In genomic region chr17:3467636-3468324, GRCm38 (mm10) we compare ENCODE assay signal across 22 mouse cellular contexts.
A peak's percentile ranks its signal among the peaks of the same experiment; 100 is the strongest.
DNase-seq lines count a peak whose midpoint lies in the region; ATAC-seq and TF ChIP-seq lines count a peak whose summit lies in the region.
"Had no signal": no experiment of that assay in that cellular context is flagged by ENCODE, and none has a peak within 500 bp of the region (broad histone marks: within the 10 kb centered on the region; RNA-seq: fewer than 3 reads in every experiment).

No protein-coding gene starts in this region.

- TF ChIP-seq POLR2A in brain, embryonic 14.5 days (IDR thresholded peaks at IDR 0.05; ENCODE audit: borderline replicate concordance, extremely low read depth, insufficient read depth, insufficient read length, poor library complexity, severe bottlenecking), result no peak
- TF ChIP-seq POLR2A in embryonic fibroblast, embryonic 13.5 days (IDR thresholded peaks at IDR 0.05; ENCODE audit: low read depth, low read length), result no peak

- peak; percentile 44; the same call in 1 of the 2 replicates for ATAC-seq in forebrain, embryonic 14.5 days
- ATAC-seq in midbrain, embryonic 11.5 days (ENCODE audit: low FRiP score), result peak; percentile 86
- no peak for ATAC-seq in midbrain, postnatal 0 days (ENCODE audit: low FRiP score)
- ATAC-seq: forebrain, embryonic 16.5 days; hindbrain, postnatal 0 days had no signal

- no peak for DNase-seq in forebrain, embryonic 14.5 days (ENCODE audit: low spot score)
- no peak for DNase-seq in forebrain, embryonic 10.5 days (ENCODE audit: extremely low spot score, low spot score)
- DNase-seq in midbrain, embryonic 11.5 days (ENCODE audit: low spot score, missing footprints), result peak; percentile 78
- no peak for DNase-seq in midbrain, postnatal 0 days (ENCODE audit: low spot score)
- peak; percentile 64 for DNase-seq in brain, embryonic 14.5 days (ENCODE audit: low read depth)
- DNase-seq in embryonic facial prominence, embryonic 10.5 days (ENCODE audit: low spot score), result no peak
- DNase-seq: adrenal gland, adult 8-10 months; adrenal gland, postnatal 36 days; cerebellum, adult 11 months; cerebellum, adult 8-10 months; cerebellum, postnatal 14 days; gastrocnemius, postnatal 10 days; heart, adult 2 months; heart, postnatal 14 days; kidney, adult 11 months had no signal

- H3K9ac ChIP-seq in forebrain, embryonic 14.5 days (ENCODE audit: low read length), result no peak overlapping the region
- H3K9ac ChIP-seq in midbrain, embryonic 11.5 days (ENCODE audit: low read length), result no peak overlapping the region
- H3K9ac ChIP-seq in midbrain, postnatal 0 days (replicated peaks; ENCODE audit: low read length, poor library complexity, severe bottlenecking), result no peak overlapping the region
- H3K9ac ChIP-seq: heart, embryonic 15.5 days had no signal

- H3K4me1 ChIP-seq in forebrain, embryonic 14.5 days (ENCODE audit: control insufficient read depth, insufficient read depth, low read length), result no peaks in the 10 kb centered on the region
- peaks cover 12% of the 10 kb centered on the region for H3K4me1 ChIP-seq in forebrain, embryonic 10.5 days
- H3K4me1 ChIP-seq in midbrain, embryonic 11.5 days (ENCODE audit: control insufficient read depth, insufficient read depth, low read length), result peaks cover 4% of the 10 kb centered on the region; the same call in 1 of the 2 replicates
- H3K4me1 ChIP-seq in midbrain, postnatal 0 days (ENCODE audit: insufficient read depth, low read length), result no peaks in the 10 kb centered on the region
- peaks cover 20% of the 10 kb centered on the region for H3K4me1 ChIP-seq in embryonic fibroblast, embryonic 13.5 days (ENCODE audit: control insufficient read depth, insufficient read depth, low read length)
- peaks cover 16% of the 10 kb centered on the region for H3K4me1 ChIP-seq in embryonic facial prominence, embryonic 10.5 days
- H3K4me1 ChIP-seq: heart, embryonic 15.5 days had no signal

- no peaks in the 10 kb centered on the region for H3K36me3 ChIP-seq in forebrain, embryonic 14.5 days (ENCODE audit: control insufficient read depth, insufficient read depth, low read length)
- H3K36me3 ChIP-seq in forebrain, embryonic 10.5 days (replicated peaks), result no peaks in the 10 kb centered on the region
- no peaks in the 10 kb centered on the region for H3K36me3 ChIP-seq in midbrain, embryonic 11.5 days (ENCODE audit: control insufficient read depth, insufficient read depth, low read length)
- no peaks in the 10 kb centered on the region for H3K36me3 ChIP-seq in midbrain, postnatal 0 days (ENCODE audit: insufficient read depth, low read length)
- no peaks in the 10 kb centered on the region for H3K36me3 ChIP-seq in embryonic facial prominence, embryonic 10.5 days (replicated peaks)
- H3K36me3 ChIP-seq: G1E; heart, embryonic 15.5 days had no signal

- H3K27ac ChIP-seq in forebrain, embryonic 14.5 days (ENCODE audit: low read depth, low read length), result no peak overlapping the region
- no peak overlapping the region for H3K27ac ChIP-seq in forebrain, embryonic 10.5 days
- 0 out of 2 replicates have a peak overlapping the region, but pooled peaks have one; percentile 16 for H3K27ac ChIP-seq in midbrain, embryonic 11.5 days (ENCODE audit: low read depth, low read length)
- H3K27ac ChIP-seq in midbrain, postnatal 0 days (ENCODE audit: low read depth, low read length), result no peak overlapping the region
- H3K27ac ChIP-seq in embryonic fibroblast, embryonic 13.5 days (ENCODE audit: insufficient read depth, low read length), result peak overlapping the region; percentile 19; the same call in 1 of the 2 replicates
- H3K27ac ChIP-seq in embryonic facial prominence, embryonic 10.5 days (replicated peaks), result no peak overlapping the region
- H3K27ac ChIP-seq: heart, adult 2 months; heart, embryonic 15.5 days; hindbrain, postnatal 0 days had no signal

- no peak overlapping the region for H3K4me3 ChIP-seq in forebrain, embryonic 14.5 days (ENCODE audit: low read depth, low read length)
- H3K4me3 ChIP-seq in forebrain, embryonic 10.5 days, result no peak overlapping the region
- H3K4me3 ChIP-seq in midbrain, embryonic 11.5 days (ENCODE audit: low read depth, low read length), result no peak overlapping the region
- H3K4me3 ChIP-seq in midbrain, postnatal 0 days (ENCODE audit: low read depth, low read length), result no peak overlapping the region
- H3K4me3 ChIP-seq in embryonic fibroblast, embryonic 13.5 days (ENCODE audit: insufficient read depth, low read length), result no peak overlapping the region
- no peak overlapping the region for H3K4me3 ChIP-seq in embryonic facial prominence, embryonic 10.5 days
- H3K4me3 ChIP-seq: erythroblast, embryonic 14.5 days; heart, adult 2 months; heart, embryonic 15.5 days had no signal

- H3K27me3 ChIP-seq in forebrain, embryonic 14.5 days (replicated peaks; ENCODE audit: control insufficient read depth, insufficient read depth, low read length), result no peaks in the 10 kb centered on the region
- no peaks in the 10 kb centered on the region for H3K27me3 ChIP-seq in forebrain, embryonic 10.5 days (ENCODE audit: poor library complexity, severe bottlenecking)
- no peaks in the 10 kb centered on the region for H3K27me3 ChIP-seq in midbrain, embryonic 11.5 days (ENCODE audit: control insufficient read depth, insufficient read depth, low read length)
- no peaks in the 10 kb centered on the region for H3K27me3 ChIP-seq in midbrain, postnatal 0 days (ENCODE audit: insufficient read depth, low read length)
- no peaks in the 10 kb centered on the region for H3K27me3 ChIP-seq in embryonic facial prominence, embryonic 10.5 days (replicated peaks; ENCODE audit: low read depth, poor library complexity, severe bottlenecking)
- H3K27me3 ChIP-seq: heart, embryonic 15.5 days had no signal

- WGBS in forebrain, embryonic 14.5 days, result 66% methylated on average over 8 of the region's 8 CpGs
- WGBS in forebrain, embryonic 10.5 days, result 85% methylated on average over 8 of the region's 8 CpGs
- WGBS in midbrain, embryonic 11.5 days, result 49% methylated on average over 8 of the region's 8 CpGs
- 37% methylated on average over 8 of the region's 8 CpGs for WGBS in midbrain, postnatal 0 days
- WGBS in embryonic facial prominence, embryonic 10.5 days, result 87% methylated on average over 8 of the region's 8 CpGs

- H3K9me3 ChIP-seq in forebrain, embryonic 14.5 days (replicated peaks; ENCODE audit: control insufficient read depth, low read length), result no peaks in the 10 kb centered on the region
- no peaks in the 10 kb centered on the region for H3K9me3 ChIP-seq in forebrain, embryonic 10.5 days
- H3K9me3 ChIP-seq in midbrain, embryonic 11.5 days (ENCODE audit: control insufficient read depth, low read length), result no peaks in the 10 kb centered on the region
- no peaks in the 10 kb centered on the region for H3K9me3 ChIP-seq in midbrain, postnatal 0 days (ENCODE audit: low read length)
- no peaks in the 10 kb centered on the region for H3K9me3 ChIP-seq in embryonic facial prominence, embryonic 10.5 days
- H3K9me3 ChIP-seq: G1E; heart, embryonic 15.5 days had no signal

- TF ChIP-seq CTCF in midbrain, postnatal 0 days (IDR thresholded peaks at IDR 0.05), result no peak
- TF ChIP-seq CTCF in brain, embryonic 14.5 days (IDR thresholded peaks at IDR 0.05; ENCODE audit: borderline replicate concordance, extremely low read depth, insufficient read depth, insufficient read length), result no peak
- no peak for TF ChIP-seq CTCF in embryonic fibroblast, embryonic 13.5 days (IDR thresholded peaks at IDR 0.05; ENCODE audit: borderline replicate concordance, insufficient read depth, low read length)

- no peak overlapping the region for H3K4me2 ChIP-seq in forebrain, embryonic 14.5 days (ENCODE audit: low read length)
- no peak overlapping the region for H3K4me2 ChIP-seq in midbrain, embryonic 11.5 days
- no peak overlapping the region for H3K4me2 ChIP-seq in midbrain, postnatal 0 days (ENCODE audit: low read depth, low read length, poor library complexity, severe bottlenecking)
- H3K4me2 ChIP-seq: heart, embryonic 11.5 days; heart, embryonic 15.5 days had no signal

Comparison
In these comparisons a context has a peak if more than half of its experiments do, and no peak if none do; other contexts are left out.
1. DNase-seq: peak in midbrain, embryonic 11.5 days (single experiment) and brain, embryonic 14.5 days (single experiment); none in forebrain, embryonic 14.5 days (single experiment), forebrain, embryonic 10.5 days (single experiment), midbrain, postnatal 0 days (single experiment) and embryonic facial prominence, embryonic 10.5 days (single experiment).
2. H3K27ac ChIP-seq: peak in midbrain, embryonic 11.5 days (single experiment) and embryonic fibroblast, embryonic 13.5 days (single experiment); none in forebrain, embryonic 14.5 days (single experiment), forebrain, embryonic 10.5 days (single experiment), midbrain, postnatal 0 days (single experiment) and embryonic facial prominence, embryonic 10.5 days (single experiment).